Mouse (Mus musculus): ENCODE measurements around the gene St3gal2. TPM values are rescaled to one million over a fixed set of nuclear protein-coding genes. Genes with fewer than 3 reads are reported as not detected.
A peak's percentile ranks its signal among the peaks of the same experiment; 100 is the strongest.

Gene St3gal2
- polyA plus RNA-seq (2016; fragmentation: Nextera tagmentation; extraction: Ambion mirVana), result 24.4 and 24.5 TPM in 2 replicates

DNA sequence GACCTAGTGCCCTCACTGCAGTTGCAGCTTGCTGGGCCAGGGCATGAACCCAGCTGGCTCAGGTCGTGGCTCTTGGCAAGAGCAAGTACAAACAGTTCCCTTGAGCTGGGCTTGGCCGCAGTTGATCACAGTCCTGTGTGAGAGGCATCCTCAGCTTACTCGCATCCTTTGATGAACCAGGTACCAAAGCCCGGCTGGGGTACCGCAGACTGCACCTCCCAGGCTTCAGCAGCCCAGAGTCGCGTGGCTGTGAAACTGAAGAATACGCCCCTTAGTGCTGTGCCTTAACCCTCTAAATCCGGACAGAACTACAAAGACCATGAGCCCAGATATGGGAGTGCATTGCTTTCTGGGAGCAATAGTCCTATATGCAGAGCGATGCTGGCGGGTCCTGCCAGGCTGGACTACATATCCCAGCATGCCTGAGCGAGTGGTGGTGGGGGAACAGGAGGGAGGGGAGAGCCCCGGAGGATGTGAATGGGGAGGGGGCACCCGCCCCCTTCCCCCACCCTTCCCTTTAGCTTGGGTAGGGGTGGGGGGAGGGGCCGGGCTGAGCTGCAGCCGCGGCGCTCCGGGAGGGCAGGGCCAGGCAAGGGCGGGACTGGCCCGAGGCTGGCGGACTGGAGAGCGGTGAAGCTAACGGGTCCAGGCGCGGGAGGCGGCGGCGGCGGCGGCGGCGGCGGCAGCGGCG lies at the start of gene St3gal2:
St3gal2 (plus strand) TSS at position 582 of the 691 bp plus-strand sequence.
- peaks cover 34% of the 10 kb centered on the region for H3K4me1 ChIP-seq
- H3K36me3 ChIP-seq (replicated peaks), result peaks cover 21% of the 10 kb centered on the region
- no peaks in the 10 kb centered on the region for H3K9me3 ChIP-seq

DNA sequence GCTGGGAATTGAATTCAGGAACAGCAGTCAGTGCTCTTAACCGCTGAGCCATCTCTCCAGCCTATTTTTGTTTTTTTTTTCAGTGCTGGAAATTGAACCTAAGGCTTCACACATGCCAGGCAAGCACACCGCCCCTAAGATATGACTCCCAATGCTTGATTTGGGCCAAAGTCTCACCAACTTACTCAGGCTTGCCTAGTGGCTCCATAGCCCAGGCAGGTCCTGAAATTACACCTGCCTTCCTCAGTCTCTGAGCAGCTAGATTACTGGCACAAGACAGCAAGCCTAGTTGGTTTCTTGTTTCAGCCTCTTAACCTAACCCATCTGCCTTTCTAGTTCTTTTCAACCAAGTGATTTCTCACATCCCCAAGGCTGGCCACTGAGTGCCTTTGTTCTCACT lies 49.2 kb upstream of the St3gal2 start:
- Histone ChIP-seq H3K9me3 (no peaks in the 10 kb centered on the region), H3K36me3 (replicated peaks) (peaks cover 99% of the 10 kb centered on the region), H3K4me1 (no peaks in the 10 kb centered on the region), H3K4me3 (no peak overlapping the region), H3K27me3 (ENCODE audit: poor library complexity, severe bottlenecking) (no peaks in the 10 kb centered on the region), H3K27ac (no peak overlapping the region)
- no peak for DNase-seq (ENCODE audit: extremely low spot score, low spot score)
- 97% methylated on average over 2 of the region's 2 CpGs for WGBS

More for the DNA sequence above, at the start of gene St3gal2:
- 2% methylated on average over 22 of the region's 36 CpGs for WGBS
- no peaks in the 10 kb centered on the region for H3K27me3 ChIP-seq (ENCODE audit: poor library complexity, severe bottlenecking)
- H3K27ac ChIP-seq, result peak within 1 kb of the TSS; percentile 97
- H3K4me3 ChIP-seq, result peak within 1 kb of the TSS; percentile 89
- peak; percentile 92 for DNase-seq (ENCODE audit: extremely low spot score, low spot score)

DNA sequence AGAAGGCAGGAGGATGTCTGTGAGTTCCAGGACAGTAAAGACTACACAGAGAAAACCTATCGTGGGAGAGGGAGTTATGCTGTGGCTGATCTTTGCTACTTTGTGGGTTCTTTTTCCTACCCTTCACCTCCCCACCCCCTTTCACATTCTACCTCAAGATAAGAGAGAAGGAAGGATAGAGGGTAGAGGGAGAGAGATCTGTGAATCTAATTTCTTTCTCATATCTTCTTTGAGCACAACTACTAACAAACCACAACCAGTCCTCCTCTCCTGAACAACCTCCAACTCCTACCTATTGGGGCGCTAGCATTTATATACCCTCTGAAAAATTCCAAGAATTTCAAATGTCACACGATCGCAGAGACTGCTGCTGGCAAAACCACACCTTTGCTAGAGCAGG lies 41.9 kb upstream of the St3gal2 start:
- Histone ChIP-seq H3K36me3 (replicated peaks) (peaks cover 99% of the 10 kb centered on the region), H3K9me3 (no peaks in the 10 kb centered on the region), H3K27ac (no peak overlapping the region), H3K27me3 (ENCODE audit: poor library complexity, severe bottlenecking) (no peaks in the 10 kb centered on the region), H3K4me1 (no peaks in the 10 kb centered on the region), H3K4me3 (no peak overlapping the region)
- no peak for DNase-seq (ENCODE audit: extremely low spot score, low spot score)
- WGBS, result 94% methylated on average over 4 of the region's 4 CpGs

DNA sequence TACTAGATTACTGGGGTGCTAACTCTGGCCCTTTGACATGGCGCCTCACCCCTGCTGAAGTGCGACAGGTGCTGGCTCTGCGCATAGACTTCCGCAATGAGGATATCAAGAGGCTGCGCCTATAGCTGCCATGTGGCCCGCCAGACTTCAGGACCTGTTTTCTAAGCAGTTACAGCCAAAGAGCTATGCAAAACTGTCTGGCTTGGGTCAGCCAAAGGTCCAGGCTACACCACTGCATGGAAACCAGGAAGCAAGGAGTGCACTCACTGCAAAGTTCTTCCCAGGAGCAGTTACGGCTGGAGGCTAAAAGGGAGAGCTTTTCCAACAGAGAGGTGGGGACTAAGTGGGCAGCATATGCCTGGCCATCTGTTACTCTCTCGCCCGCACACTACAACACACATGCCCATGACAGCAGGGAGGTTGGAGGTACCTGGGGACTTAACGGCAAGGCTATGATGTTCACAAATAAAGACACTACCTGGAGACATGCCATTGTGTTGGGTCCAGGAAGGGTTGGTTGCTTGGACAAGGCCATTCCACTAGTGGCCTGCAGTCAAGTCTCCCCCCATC lies 37.9 kb upstream of the St3gal2 start:
- Histone ChIP-seq H3K4me3 (no peak overlapping the region), H3K36me3 (replicated peaks) (peaks cover 99% of the 10 kb centered on the region), H3K9me3 (no peaks in the 10 kb centered on the region), H3K27me3 (ENCODE audit: poor library complexity, severe bottlenecking) (no peaks in the 10 kb centered on the region), H3K27ac (no peak overlapping the region), H3K4me1 (no peaks in the 10 kb centered on the region)
- 96% methylated on average over 10 of the region's 10 CpGs for WGBS
- no peak for DNase-seq (ENCODE audit: extremely low spot score, low spot score)

DNA sequence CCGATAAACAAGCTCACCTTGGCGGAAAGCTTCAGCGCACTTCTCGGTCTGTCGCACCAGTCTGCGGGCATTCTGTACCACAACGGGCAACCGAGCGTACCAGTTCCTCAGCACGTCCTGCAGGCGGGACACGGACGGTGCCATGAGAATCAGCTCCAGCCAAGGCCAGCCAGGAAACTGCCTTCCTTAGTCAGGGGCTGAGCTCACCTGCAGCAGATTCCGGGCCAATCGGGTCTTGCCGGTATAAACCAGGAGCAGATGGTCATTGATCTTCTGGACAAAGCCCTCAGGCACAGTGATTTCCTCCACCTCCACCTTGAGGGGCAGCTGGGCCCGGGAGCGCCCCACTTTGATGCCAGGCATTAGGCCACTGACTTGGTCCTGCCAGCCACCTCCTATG lies 35.9 kb upstream of the St3gal2 start:
- Histone ChIP-seq H3K27ac (no peak overlapping the region), H3K36me3 (replicated peaks) (peaks cover 100% of the 10 kb centered on the region), H3K27me3 (ENCODE audit: poor library complexity, severe bottlenecking) (no peaks in the 10 kb centered on the region), H3K4me1 (no peaks in the 10 kb centered on the region), H3K9me3 (no peaks in the 10 kb centered on the region), H3K4me3 (no peak overlapping the region)
- WGBS, result 94% methylated on average over 18 of the region's 18 CpGs
- DNase-seq (ENCODE audit: extremely low spot score, low spot score), result no peak

DNA sequence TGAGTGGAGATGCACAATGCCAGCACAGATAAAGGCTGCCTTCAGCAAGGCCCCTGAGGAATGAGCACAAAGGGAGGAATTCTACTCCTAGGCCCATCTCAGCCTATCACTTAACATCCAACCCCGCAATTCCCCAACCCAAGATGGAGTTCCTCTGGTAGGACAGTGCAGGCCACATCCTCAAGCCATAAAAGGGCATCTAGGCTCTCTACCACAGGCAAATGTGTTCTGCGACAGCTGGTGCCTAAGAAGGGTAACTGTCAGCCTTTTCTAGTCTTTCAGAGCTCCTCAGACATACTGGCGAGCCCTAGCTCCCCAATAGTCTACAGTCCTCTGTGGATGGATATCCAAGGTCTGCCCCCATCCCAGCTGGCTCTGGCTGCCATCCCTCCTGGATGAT lies 33.1 kb upstream of the St3gal2 start:
- Histone ChIP-seq H3K27ac (no peak overlapping the region), H3K4me1 (no peaks in the 10 kb centered on the region), H3K27me3 (ENCODE audit: poor library complexity, severe bottlenecking) (no peaks in the 10 kb centered on the region), H3K9me3 (no peaks in the 10 kb centered on the region), H3K4me3 (no peak overlapping the region), H3K36me3 (replicated peaks) (peaks cover 98% of the 10 kb centered on the region)
- 86% methylated on average over 3 of the region's 3 CpGs for WGBS
- no peak for DNase-seq (ENCODE audit: extremely low spot score, low spot score)

DNA sequence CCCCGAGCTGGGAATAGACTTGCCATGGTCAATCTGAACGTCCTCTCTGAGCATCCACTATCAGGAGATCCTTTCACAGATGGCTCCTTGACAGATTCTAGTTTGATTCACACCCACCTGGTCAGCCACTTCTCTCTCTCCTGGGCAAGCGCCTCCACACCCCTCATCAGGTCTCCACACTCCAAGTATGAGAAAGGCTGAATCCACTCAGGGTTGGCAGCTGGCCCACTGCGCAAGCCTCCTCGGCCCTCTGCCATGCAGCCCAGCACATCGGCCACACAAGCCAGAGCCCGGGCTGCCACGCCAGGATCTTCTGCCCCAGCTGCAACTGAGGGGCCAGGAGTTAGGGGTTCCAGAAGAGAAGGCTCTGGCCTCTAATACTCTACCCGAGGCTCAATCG lies 32.2 kb upstream of the St3gal2 start:
- H3K27me3 ChIP-seq (ENCODE audit: poor library complexity, severe bottlenecking), result no peaks in the 10 kb centered on the region
- H3K27ac ChIP-seq, result no peak overlapping the region
- H3K9me3 ChIP-seq, result no peaks in the 10 kb centered on the region
- peaks cover 95% of the 10 kb centered on the region for H3K36me3 ChIP-seq (replicated peaks)
- WGBS, result 88% methylated on average over 10 of the region's 10 CpGs
- DNase-seq (ENCODE audit: extremely low spot score, low spot score), result no peak
- no peaks in the 10 kb centered on the region for H3K4me1 ChIP-seq
- H3K4me3 ChIP-seq, result no peak overlapping the region

DNA sequence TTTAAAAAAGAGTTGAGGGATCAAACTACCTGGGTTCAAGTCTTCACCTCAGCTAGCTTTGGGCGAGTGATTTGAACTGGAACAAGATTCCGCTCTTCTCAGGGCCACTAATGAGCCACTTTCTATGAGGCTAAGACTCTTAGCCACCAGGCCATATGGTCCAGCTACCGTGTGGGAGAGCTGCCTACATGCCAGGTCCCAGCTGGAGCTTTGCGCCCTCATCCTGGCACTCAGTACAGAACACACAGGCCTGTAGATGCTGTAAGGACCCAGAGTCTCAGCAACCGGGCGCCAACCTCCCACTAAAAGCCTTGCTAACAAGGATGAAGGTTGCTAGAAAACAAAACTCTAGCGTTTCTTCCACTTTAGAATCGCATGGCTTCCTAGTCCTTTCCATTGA lies 31.3 kb upstream of the St3gal2 start:
- DNase-seq (ENCODE audit: extremely low spot score, low spot score), result no peak
- WGBS, result 94% methylated on average over 8 of the region's 8 CpGs
- H3K4me3 ChIP-seq, result no peak overlapping the region
- H3K36me3 ChIP-seq (replicated peaks), result peaks cover 95% of the 10 kb centered on the region
- no peaks in the 10 kb centered on the region for H3K27me3 ChIP-seq (ENCODE audit: poor library complexity, severe bottlenecking)
- no peak overlapping the region for H3K27ac ChIP-seq
- H3K4me1 ChIP-seq, result no peaks in the 10 kb centered on the region
- no peaks in the 10 kb centered on the region for H3K9me3 ChIP-seq

DNA sequence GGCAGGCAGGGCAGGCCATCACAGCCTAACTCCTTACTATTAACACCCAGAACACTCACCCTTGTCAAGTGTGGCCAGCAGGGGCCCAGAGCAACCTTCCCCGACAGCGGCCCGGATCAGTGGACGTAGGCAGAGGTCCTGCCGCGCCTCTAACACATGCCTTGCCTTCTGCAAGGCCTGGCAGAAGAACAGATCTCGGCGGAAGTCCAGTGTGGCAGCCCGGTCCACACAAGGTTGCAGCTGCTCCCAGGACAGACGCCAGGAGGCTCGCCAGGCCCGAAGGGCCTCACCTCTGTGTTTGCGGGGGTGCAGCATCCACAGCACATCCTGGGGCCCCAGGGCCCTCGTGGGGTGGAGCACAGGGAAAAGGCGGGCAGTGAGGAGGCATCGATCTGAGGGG lies 30.9 kb upstream of the St3gal2 start:
- no peaks in the 10 kb centered on the region for H3K27me3 ChIP-seq (ENCODE audit: poor library complexity, severe bottlenecking)
- H3K36me3 ChIP-seq (replicated peaks), result peaks cover 94% of the 10 kb centered on the region
- WGBS, result 93% methylated on average over 16 of the region's 16 CpGs
- no peak overlapping the region for H3K27ac ChIP-seq
- no peaks in the 10 kb centered on the region for H3K9me3 ChIP-seq
- no peak for DNase-seq (ENCODE audit: extremely low spot score, low spot score)
- no peak overlapping the region for H3K4me3 ChIP-seq
- no peaks in the 10 kb centered on the region for H3K4me1 ChIP-seq

DNA sequence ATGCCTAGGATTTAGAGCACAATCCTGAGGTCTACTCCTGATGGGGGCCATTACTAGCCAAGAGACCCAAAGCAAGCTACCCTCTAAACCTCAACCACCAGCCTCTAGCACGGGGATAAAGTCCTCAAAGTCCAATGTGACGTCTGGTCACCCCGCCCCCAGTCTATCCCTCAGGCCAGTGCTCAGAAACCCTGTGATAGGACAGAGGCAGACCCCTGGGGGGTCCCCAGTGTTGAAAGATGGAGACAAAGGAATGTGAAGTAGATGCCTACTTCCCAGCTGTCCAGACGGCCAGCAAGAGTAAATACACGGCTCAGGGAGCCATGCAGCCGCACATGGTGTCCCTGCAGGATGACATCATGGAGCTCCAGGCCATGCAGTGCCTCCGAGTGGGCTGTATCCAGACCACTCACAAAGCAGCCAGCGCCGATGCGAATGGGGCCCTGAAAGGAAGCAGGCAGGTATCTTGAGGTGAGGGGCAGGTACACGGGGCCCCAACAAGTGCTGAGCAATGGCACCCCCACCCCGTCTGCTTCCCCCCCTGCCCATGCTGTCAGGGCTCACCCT lies 29.7 kb upstream of the St3gal2 start:
- no peak overlapping the region for H3K27ac ChIP-seq
- 84% methylated on average over 12 of the region's 12 CpGs for WGBS
- H3K36me3 ChIP-seq (replicated peaks), result peaks cover 91% of the 10 kb centered on the region
- no peaks in the 10 kb centered on the region for H3K27me3 ChIP-seq (ENCODE audit: poor library complexity, severe bottlenecking)
- no peak overlapping the region for H3K4me3 ChIP-seq
- no peaks in the 10 kb centered on the region for H3K4me1 ChIP-seq
- no peaks in the 10 kb centered on the region for H3K9me3 ChIP-seq
- DNase-seq (ENCODE audit: extremely low spot score, low spot score), result no peak

DNA sequence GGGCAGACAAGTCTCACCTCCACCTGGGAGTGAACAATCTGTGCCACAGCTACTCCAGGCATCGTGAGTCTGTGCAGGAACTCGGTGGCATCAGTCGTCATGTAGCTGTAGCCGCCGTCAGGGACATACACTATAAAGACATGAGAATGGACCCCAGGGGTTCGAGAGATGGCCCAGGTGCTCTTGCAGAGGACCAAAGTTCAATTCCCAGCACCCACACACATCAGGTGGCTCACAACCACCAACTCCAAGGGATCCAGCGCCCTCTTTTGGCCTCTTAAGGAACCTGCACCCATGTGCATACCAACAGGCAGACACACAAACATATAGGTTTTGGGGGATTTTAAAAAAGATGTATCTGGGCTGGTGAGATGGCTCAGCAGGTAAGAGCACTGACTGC lies 27.7 kb upstream of the St3gal2 start:
- H3K27ac ChIP-seq, result no peak overlapping the region
- no peak overlapping the region for H3K4me3 ChIP-seq
- H3K27me3 ChIP-seq (ENCODE audit: poor library complexity, severe bottlenecking), result no peaks in the 10 kb centered on the region
- peaks cover 76% of the 10 kb centered on the region for H3K36me3 ChIP-seq (replicated peaks)
- no peaks in the 10 kb centered on the region for H3K9me3 ChIP-seq
- 86% methylated on average over 7 of the region's 7 CpGs for WGBS
- no peaks in the 10 kb centered on the region for H3K4me1 ChIP-seq
- DNase-seq (ENCODE audit: extremely low spot score, low spot score), result no peak

DNA sequence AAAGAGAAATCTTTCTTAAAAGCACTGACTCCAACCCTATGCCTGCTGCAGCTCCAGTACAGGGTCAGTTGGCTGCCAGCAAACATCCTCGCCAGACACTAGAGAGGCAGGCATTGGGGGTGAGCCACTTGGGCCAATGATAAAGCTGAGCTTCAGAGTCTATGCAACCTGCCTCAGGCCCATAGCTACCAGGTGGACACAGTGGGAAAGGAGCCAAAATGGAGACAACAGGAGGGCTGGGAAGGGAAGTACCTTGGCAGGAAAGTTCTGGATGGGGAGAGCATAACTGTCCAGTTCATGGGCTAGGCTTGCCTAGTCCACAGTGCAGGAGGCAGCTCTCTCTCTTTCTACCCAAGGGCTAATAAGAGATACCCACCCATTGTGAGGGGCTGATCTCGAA lies 26.8 kb upstream of the St3gal2 start:
- Histone ChIP-seq H3K4me1 (no peaks in the 10 kb centered on the region), H3K36me3 (replicated peaks) (peaks cover 72% of the 10 kb centered on the region)

DNA sequence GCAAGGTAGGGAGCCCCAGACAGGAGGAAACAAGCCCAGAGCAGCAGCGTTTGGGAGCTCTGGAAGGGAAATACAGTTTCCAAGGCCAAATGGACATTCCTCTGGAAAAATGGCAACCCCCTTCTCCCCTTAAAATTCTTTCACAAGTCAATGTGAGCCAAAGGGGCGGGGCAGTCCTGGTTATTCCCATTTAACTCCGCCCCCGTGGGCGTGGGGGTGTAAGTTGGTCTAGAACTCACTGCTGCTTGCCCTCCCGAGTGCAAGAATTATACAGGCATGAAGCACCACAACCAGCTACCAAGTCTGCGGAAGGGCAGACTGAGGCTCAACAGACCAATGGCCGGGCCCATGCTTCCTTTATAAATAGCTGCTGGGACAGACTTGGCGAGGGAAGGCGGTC lies 24.9 kb upstream of the St3gal2 start:
- H3K4me3 ChIP-seq, result no peak overlapping the region
- WGBS, result 90% methylated on average over 10 of the region's 10 CpGs
- no peaks in the 10 kb centered on the region for H3K9me3 ChIP-seq
- no peak overlapping the region for H3K27ac ChIP-seq
- H3K36me3 ChIP-seq (replicated peaks), result peaks cover 68% of the 10 kb centered on the region
- H3K27me3 ChIP-seq (ENCODE audit: poor library complexity, severe bottlenecking), result no peaks in the 10 kb centered on the region
- no peaks in the 10 kb centered on the region for H3K4me1 ChIP-seq
- no peak for DNase-seq (ENCODE audit: extremely low spot score, low spot score)

More for the DNA sequence above, 26.8 kb upstream of the St3gal2 start:
- DNase-seq (ENCODE audit: extremely low spot score, low spot score), result no peak
- H3K9me3 ChIP-seq, result no peaks in the 10 kb centered on the region
- no peak overlapping the region for H3K4me3 ChIP-seq
- no peak overlapping the region for H3K27ac ChIP-seq
- WGBS, result 91% methylated on average over 2 of the region's 2 CpGs
- H3K27me3 ChIP-seq (ENCODE audit: poor library complexity, severe bottlenecking), result no peaks in the 10 kb centered on the region

All from forebrain, embryonic 10.5 days (tissue).